Comparison of ENCODE assay signal across 8 mouse cellular contexts in genomic region chr19:57926164-57926860, GRCm38 (mm10).
DNase-seq lines count a peak whose midpoint lies in the region; ATAC-seq lines count a peak whose summit lies in the region.

No protein-coding gene starts in this region.

- no peaks in the 10 kb centered on the region for H3K36me3 ChIP-seq in heart, embryonic 15.5 days
- no peaks in the 10 kb centered on the region for H3K36me3 ChIP-seq in embryonic facial prominence, embryonic 11.5 days (replicated peaks; ENCODE audit: control insufficient read depth, insufficient read depth, low read depth, low read length)
- no peaks in the 10 kb centered on the region for H3K36me3 ChIP-seq in limb, embryonic 11.5 days (ENCODE audit: control insufficient read depth, insufficient read depth, low read length)
- no peaks in the 10 kb centered on the region for H3K36me3 ChIP-seq in neural tube, embryonic 12.5 days

- DNase-seq in heart, adult 18-20 months, result no peak
- DNase-seq in embryonic facial prominence, embryonic 11.5 days (ENCODE audit: low spot score), result peak; percentile 17
- DNase-seq in limb, embryonic 11.5 days (ENCODE audit: low spot score), result no peak
- DNase-seq in ovary, postnatal 36 days (ENCODE audit: low spot score), result no peak
- no peak for DNase-seq in gastrocnemius, postnatal 14 days
- no peak for DNase-seq in gastrocnemius, postnatal 4 days (ENCODE audit: low spot score in 2 of 2)

- intact Hi-C loops in gastrocnemius, postnatal 14 days (cut with DNase I; ENCODE audit: low total_unique reads), result no loop called here

- no peaks in the 10 kb centered on the region for H3K27me3 ChIP-seq in heart, embryonic 15.5 days
- no peaks in the 10 kb centered on the region for H3K27me3 ChIP-seq in embryonic facial prominence, embryonic 11.5 days (ENCODE audit: control insufficient read depth, insufficient read depth, low read length)
- H3K27me3 ChIP-seq in limb, embryonic 11.5 days (ENCODE audit: control insufficient read depth, insufficient read depth, low read length), result no peaks in the 10 kb centered on the region
- no peaks in the 10 kb centered on the region for H3K27me3 ChIP-seq in neural tube, embryonic 12.5 days (replicated peaks)

- no peaks in the 10 kb centered on the region for H3K9me3 ChIP-seq in heart, embryonic 15.5 days (replicated peaks)
- no peaks in the 10 kb centered on the region for H3K9me3 ChIP-seq in embryonic facial prominence, embryonic 11.5 days (replicated peaks; ENCODE audit: control insufficient read depth, low read length)
- H3K9me3 ChIP-seq in limb, embryonic 11.5 days (ENCODE audit: control insufficient read depth, low read length), result no peaks in the 10 kb centered on the region
- H3K9me3 ChIP-seq in neural tube, embryonic 12.5 days, result no peaks in the 10 kb centered on the region

- WGBS in heart, embryonic 15.5 days, result 85% methylated on average over 5 of the region's 5 CpGs
- WGBS in embryonic facial prominence, embryonic 11.5 days, result 87% methylated on average over 5 of the region's 5 CpGs
- 94% methylated on average over 5 of the region's 5 CpGs for WGBS in limb, embryonic 11.5 days
- WGBS in neural tube, embryonic 12.5 days, result 88% methylated on average over 5 of the region's 5 CpGs

- peak; percentile 97 for ATAC-seq in heart, embryonic 15.5 days (replicated peaks; ENCODE audit: insufficient number of reproducible peaks, insufficient read depth, low FRiP score, low read depth)
- peak; percentile 92 for ATAC-seq in embryonic facial prominence, embryonic 11.5 days (replicated peaks; ENCODE audit: insufficient number of reproducible peaks, low FRiP score, low TSS enrichment, low read depth)
- ATAC-seq in limb, embryonic 11.5 days (ENCODE audit: insufficient number of reproducible peaks, low FRiP score, low TSS enrichment, low read depth), result peak; percentile 93
- ATAC-seq in neural tube, embryonic 12.5 days (ENCODE audit: low FRiP score, low read depth), result peak; percentile 88; the same call in 1 of the 2 replicates

- H3K27ac ChIP-seq in heart, embryonic 15.5 days, result no peak overlapping the region
- H3K27ac ChIP-seq in embryonic facial prominence, embryonic 11.5 days (replicated peaks; ENCODE audit: low read depth, low read length), result no peak overlapping the region
- no peak overlapping the region for H3K27ac ChIP-seq in limb, embryonic 11.5 days (replicated peaks; ENCODE audit: low read depth, low read length)
- no peak overlapping the region for H3K27ac ChIP-seq in neural tube, embryonic 12.5 days

- H3K9ac ChIP-seq in heart, embryonic 15.5 days, result no peak overlapping the region
- no peak overlapping the region for H3K9ac ChIP-seq in embryonic facial prominence, embryonic 11.5 days (replicated peaks; ENCODE audit: low read length)
- no peak overlapping the region for H3K9ac ChIP-seq in limb, embryonic 11.5 days (ENCODE audit: low read length)
- no peak overlapping the region for H3K9ac ChIP-seq in neural tube, embryonic 12.5 days

- no peak overlapping the region for H3K4me2 ChIP-seq in heart, embryonic 15.5 days
- H3K4me2 ChIP-seq in embryonic facial prominence, embryonic 11.5 days (ENCODE audit: low read depth, low read length), result no peak overlapping the region
- H3K4me2 ChIP-seq in limb, embryonic 11.5 days (ENCODE audit: low read depth, severe bottlenecking), result no peak overlapping the region
- H3K4me2 ChIP-seq in neural tube, embryonic 12.5 days (replicated peaks), result no peak overlapping the region

- no peak overlapping the region for H3K4me3 ChIP-seq in heart, embryonic 15.5 days
- no peak overlapping the region for H3K4me3 ChIP-seq in embryonic facial prominence, embryonic 11.5 days (ENCODE audit: low read depth, low read length)
- H3K4me3 ChIP-seq in limb, embryonic 11.5 days (ENCODE audit: low read depth, low read length), result no peak overlapping the region
- H3K4me3 ChIP-seq in neural tube, embryonic 12.5 days, result no peak overlapping the region

- peaks cover 10% of the 10 kb centered on the region for H3K4me1 ChIP-seq in heart, embryonic 15.5 days (replicated peaks)
- H3K4me1 ChIP-seq in embryonic facial prominence, embryonic 11.5 days (ENCODE audit: control insufficient read depth, insufficient read depth, low read length), result no peaks in the 10 kb centered on the region
- no peaks in the 10 kb centered on the region for H3K4me1 ChIP-seq in limb, embryonic 11.5 days (ENCODE audit: control insufficient read depth, insufficient read depth, low read length)
- H3K4me1 ChIP-seq in neural tube, embryonic 12.5 days, result peaks cover 10% of the 10 kb centered on the region
